Mouse (Mus musculus) Muller cell, postnatal 12 days (primary cell): ENCODE results near the gene Rragc.
"Not testable (repeated sequence)": the region's sequence is repeated elsewhere in the genome, so short reads cannot be mapped to it uniquely, and the experiment has no call there.

ENCODE experiments used
- DNase-seq: peaks from one replicate; pipeline ENCODE4 v3.0.0-alpha.2; 2015; ENCODE audit errors: inconsistent ontology term

Rragc gene

DNA sequence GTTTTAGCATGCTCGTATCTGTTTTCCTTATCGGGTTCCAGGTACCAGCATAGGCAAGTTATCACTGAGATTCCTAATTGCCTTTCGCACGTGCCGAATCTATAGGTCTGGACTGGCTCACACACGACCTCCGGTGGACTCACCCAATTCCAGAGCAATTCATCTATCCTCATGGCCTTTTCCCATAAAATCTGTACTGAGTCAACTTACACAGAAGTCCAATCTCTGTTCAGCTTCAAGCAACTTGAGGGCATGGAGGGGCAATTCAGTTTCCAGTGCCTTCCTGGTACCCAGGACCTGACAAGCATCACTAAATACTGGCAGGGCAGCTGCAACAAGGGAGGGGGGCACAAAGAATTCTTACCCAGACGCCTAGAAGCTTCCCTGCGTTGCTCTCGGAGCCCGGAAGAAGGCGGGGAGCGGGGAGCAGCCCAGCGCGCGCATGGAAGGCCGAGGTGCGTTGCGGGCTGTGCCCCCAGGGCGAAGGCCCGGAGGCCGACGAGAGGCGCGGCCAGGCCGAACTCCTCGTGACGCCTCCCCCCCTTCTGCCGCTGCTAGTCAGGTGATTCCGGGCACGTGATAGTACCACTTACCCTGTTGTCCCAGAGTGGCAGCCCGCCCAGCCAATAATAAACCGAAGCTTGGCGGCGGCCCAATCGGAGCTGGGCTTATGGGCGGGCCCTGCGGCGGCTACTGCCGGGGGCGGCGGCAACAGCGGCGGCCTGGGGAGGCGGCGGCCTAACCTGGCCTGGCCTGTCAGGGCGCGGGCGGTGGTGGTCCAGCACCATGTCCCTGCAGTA, at the start of gene Rragc:
TSS of gene Rragc (plus strand) at position 699 of the 800 bp plus-strand sequence.
- peak; percentile 99 for DNase-seq

DNA sequence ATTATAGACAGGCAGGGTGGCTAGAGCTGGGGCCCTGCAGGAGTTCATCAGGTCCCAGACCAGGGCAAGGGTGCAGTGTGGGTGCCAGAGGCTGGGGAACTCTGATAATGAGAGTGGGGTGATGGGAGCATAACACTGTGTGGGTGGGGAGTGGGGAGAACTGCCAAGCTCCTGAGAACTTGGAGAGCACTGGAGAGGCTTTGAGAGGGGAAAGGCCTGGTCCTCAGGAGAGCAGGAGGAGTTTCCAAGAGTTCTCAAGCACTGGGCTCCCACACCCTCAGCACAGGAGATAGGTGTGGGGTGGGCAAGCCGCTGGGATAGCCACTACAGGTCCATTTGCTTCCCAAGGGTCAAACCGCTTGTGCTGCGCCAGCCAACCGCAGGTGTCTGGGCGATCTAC, 23.5 kb upstream of the Rragc start:
- DNase-seq, result no peak

DNA sequence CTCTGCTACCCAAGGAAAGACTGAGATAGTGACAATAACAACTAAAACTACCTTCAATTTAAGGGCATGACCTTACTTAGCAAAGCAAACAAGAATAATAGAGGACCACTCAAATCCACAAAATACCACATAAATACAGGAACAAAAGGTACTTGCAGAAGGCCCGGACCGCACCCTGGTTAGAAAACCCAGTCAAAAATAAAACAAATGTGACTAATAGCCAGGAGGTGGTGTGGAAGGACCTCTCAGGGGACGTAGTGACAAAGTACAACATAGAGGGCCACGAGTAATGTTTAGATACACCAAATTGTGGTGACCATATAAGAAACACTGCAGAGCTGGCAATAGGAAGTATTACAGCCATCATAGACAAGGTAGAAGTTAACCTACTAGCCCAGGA, 23.0 kb upstream of the Rragc start:
- DNase-seq, result no peak

DNA sequence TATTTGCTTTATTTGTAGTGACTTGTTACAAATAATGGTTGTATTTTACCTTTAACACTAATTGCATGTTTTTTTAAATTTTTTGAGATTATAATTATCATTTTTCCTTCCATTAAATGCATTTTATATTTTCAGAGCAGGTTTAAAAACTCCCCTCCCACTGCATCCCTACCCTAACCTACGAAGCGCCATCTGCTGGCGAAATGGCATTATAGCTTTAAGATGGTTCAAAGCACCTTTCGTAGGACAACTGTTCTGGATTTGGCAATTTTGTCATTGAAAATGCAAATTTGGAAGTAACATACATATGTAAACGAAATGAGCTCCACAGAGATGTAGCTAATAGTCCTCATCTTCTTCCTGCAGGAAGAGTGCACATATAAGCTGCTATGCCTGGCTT, 18.6 kb upstream of the Rragc start:
- peak; percentile 28 for DNase-seq

DNA sequence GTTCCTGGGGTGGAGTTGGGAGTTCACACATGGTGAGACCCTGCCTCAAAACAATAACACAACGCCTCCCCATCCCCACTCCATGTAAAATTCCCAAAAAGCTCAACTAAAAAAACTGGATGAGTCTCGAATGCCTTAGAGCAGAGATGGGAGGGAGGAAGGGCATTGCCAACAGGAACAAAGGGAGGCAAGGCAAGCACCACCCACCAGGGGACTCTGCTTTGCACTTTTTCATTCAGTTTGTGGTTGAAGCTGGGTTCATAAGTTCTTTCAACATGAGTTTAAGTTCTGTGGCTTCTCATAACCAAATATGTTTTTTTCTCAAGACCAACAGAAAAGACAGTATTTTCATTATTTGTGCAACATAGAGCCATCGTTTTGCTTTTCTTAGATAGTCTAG, 13.8 kb upstream of the Rragc start:
- DNase-seq, result no peak

DNA sequence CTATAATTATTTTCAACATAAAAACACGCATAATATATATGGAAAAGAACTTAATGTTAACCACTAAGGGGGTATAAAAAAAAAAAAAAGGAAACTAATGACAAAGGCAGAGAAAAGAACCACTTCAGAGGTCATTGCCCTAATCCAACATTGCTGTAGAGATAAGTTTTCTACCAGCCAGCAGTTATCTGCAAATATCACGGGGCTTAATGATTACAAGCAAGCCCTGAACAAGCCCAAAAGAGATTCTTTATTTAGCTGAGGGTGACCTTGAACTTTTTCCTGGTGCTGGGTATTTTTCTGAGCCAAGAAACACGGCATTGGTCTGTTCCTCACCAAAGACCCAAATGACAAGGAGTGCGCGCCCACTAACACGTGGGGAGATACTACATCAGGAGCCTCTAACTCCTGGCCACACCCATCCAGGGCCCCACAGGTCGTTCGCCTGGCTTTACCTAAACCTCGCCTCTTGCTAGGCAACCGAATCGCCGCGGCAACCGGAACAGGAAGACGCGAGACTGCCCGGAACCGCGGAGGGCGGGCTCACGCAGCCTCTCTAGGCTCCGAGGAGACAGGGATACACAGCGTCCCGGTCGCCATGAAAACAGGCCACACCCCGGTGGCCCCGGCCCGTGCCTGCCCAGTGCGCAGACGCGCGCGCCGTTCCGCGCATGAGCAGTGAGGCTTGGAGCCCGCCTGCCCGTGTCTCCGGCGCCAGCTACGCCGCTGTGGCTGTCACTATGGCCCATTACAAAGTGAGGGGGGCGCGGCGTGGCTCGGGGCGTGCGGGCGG, 12.7 kb upstream of the Rragc start, which contains the start of gene Mycbp:
TSS of gene Mycbp (plus strand) at position 500 of the 793 bp plus-strand sequence.
- DNase-seq, result peak; percentile 99

DNA sequence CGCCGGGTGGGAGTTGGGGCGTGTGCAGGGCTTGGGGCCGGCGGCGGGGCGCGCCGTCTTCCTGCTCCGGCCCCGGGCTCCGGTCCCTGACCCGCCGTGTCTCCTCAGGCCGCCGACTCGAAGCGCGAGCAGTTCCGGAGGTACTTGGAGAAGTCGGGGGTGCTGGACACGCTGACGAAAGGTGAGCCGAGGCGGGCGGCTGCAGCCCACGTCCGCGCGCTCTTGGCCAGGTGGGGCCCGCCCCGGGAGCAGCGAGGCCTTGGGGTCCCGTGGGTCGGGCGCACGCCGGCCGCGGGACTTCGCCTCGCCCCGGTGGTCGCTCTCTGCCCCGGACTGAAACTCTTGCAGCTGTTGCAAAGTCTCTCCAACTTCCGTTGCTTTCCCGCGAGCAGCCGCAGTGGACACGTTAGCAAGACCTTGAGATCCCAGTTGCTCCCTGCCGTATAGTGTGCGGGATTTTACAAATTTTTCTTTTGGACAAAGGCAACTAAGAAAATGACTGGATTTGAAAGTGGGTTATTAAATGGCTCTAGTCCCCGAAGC, 12.0 kb upstream of the Rragc start:
- DNase-seq, result no peak

DNA sequence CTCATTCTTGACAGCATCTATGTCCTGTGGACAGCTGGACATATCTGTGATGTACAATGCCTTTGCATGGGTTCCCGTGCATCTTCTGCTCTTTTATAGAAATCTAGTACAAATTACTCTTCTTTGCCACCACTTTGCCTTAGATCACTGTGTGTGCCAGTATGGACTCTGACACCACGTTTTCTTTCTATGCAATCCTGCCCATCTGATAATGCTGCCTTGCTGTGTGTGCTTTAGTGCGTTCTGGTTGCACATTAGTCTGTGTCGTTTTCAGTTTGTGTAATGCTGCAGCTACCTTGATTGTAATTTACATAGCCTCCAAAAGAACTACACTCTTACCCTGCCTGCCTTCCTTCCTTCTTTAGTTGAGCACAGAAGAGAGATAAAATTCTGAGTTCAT, 5.7 kb upstream of the Rragc start:
- no peak for DNase-seq

DNA sequence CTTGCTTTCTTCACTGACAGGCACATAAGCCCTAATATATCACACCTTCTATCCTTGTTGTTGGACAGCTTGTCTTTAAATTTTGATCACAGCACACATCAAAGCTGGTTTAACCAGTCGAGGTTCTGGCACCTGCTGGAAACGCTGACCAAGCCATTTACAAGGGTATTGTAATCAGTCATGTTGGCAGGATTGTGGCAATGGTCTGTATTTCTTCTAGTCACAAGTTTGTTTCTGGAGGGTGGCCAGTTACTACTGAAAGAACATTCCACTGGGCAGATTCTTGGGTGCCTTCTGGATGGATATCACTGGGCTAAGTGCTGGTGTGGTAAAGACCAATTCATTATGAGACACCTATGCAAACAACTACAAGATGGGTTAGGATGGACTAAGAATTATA, 4.8 kb upstream of the Rragc start:
- DNase-seq, result peak; percentile 36

DNA sequence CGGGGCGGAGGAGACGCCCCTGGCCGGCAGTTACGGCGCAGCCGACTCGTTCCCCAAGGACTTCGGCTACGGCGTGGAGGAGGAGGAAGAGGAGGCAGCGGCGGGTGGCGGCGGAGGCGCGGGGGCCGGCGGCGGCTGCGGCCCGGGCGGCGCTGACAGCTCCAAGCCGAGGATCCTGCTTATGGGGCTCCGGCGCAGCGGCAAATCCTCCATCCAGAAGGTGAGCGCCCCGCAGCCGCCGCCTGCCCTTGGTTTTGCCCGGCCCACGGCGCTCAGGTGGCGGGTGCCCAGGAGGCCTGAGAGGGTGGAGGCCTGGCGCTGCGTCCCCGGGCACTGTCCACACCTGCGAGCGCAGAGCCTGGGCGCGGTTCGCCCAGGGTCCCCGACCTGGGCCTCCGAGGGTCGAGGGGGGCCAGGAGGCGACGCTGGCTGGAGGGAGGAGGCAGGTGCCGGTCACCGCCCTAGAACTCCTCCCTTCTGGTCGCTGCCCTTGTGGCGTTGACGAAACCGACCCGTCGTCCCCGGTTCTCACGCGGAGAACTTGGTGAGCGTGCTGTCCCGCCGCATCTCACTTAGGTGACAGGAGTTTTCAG, 398 bp downstream of the Rragc start, which contains the start of gene 4930535I16Rik:
TSS of gene 4930535I16Rik (minus strand) at position 475 of the 593 bp plus-strand sequence.
- DNase-seq, result peak; percentile 46

DNA sequence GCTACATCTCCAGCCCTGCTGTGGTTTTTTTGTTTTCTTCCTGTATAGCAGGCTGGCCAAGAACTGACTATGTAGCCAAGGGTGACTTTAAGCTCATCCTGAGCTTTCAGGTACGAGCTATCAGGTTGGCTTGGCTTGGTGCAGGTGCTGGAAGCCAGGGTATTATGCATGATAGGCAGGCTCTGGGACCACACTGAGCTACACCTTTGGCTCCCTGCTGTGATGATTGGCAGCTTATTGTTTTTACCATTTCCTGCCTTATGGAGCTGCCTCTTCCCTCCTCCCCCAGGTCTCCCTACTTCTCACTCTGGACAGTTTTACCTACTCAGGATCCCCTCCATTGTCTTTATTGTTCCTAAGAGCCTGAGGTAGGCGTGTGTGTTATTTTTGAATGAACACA, 1.6 kb downstream of the Rragc start:
- DNase-seq, result no peak

DNA sequence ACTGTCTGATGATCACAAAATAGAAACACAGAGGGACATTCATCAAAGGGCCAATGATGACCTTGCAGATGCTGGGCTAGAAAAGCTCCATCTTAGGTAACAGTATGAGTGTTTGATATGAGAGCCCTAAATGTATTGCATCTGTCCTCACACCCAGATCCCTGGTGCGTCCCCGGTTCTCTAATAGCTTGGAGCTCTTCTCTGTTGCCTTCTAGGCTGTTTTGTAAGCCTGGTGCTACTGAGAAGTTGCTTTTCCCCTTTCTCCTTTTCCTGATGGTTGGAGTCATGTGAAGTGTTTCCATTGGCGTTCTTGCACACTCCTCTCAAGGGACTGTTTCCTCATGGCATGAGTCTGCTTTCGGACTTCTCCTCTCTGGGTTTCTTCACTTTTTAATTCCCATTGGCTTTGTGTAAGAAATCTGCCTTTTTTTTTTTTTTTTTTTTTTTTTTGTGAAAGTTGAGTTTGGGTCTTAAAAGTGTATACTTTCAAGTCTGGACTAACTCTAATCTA, 3.9 kb downstream of the Rragc start:
- DNase-seq, result no peak

DNA sequence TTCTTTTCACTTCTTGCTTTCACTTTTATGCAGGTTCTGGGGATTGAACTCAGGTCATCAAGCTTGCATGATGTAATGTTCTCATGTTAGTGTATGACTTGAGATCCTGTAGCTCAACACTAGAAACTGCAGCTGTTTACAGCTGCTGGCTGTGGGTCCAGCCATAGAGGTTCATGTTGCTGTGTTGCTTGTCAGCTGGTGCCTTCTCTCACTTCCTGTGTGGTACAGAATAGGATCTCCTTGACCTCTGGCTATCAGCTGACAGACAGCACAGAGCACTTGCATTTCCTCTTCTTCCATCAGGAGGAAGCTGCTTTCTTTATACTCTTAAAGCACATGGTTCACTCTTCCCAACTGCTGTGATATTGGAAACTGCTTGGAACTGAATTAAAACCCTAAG, 10.7 kb downstream of the Rragc start:
- DNase-seq, result no peak

DNA sequence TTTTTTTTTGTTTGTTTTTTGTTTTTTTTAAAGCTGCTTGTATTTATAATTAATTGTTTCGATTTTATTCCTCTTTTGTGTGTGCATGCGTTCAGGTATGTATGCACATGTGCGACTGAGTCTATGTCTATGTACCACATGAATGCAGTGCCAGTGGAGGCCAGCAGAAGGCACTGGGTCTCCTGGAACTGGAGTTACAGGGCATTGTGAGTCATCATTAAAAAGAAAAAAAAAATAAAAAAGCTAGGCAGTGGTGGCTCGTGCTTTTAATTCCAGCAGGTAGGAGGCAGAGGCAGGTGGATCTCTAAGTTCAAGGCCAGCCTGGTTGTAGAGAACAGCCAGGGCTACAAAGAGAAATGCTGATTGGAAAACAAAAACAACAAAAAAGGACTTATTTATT, 12.7 kb downstream of the Rragc start:
- DNase-seq, result no peak

DNA sequence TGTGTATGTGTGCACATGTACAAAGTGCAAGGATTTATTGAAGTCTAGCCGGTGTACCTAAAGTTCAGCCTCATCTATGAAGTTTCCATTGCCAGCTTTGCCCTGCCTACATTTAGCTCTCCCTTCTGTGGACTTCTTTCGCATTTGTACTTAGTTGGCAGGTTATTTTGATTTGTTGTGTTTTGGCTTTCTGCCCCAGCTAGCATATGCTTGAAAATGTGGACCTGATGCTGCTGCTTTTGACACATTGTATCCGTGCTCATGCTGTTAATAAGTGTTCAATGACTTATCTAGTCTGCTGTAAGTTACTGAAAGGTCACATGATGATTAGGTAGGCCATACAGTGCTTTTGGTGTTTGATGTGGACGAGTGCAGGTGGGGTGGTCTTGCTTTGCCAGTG, 17.1 kb downstream of the Rragc start:
- DNase-seq, result no peak

DNA sequence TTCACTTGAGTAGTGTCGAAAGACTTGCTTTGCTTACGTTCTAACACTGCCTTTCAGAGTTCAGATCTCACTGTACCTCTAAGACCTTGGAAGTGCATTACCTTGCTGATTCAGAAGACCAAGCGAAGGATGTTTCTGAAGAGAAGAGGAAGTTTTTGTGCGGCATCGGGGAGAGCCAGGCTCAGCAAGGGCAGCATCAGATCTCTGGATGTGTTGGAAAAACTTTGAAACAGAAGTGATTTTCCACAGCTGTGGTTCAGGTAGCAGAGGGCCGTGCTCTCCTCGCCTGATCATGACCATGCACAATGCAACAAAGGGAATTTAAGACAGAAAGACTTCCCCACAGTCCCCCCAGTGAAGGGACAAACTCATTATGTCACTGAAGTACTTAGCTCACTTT, 18.8 kb downstream of the Rragc start:
- no peak for DNase-seq

DNA sequence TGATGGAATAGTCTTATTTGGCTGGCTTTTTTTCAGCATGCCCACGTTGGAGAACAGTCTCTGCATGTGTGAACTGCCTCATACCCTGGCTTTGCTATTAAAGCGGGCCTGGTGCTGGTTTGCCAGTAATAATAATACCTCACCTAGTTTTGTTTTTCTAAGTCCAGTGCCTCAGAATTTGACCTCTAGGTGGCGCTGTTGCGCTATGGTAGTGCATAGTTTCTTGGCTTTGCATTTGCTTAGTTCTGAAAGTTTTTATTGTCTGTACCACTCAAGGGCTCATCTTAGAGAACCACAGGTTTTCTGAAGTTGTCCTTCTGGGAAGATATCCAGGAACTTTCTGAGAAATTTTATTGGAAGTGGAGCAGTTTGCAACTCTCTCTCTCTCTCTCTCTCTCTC, 22.6 kb downstream of the Rragc start:
- DNase-seq, result peak; percentile 54

DNA sequence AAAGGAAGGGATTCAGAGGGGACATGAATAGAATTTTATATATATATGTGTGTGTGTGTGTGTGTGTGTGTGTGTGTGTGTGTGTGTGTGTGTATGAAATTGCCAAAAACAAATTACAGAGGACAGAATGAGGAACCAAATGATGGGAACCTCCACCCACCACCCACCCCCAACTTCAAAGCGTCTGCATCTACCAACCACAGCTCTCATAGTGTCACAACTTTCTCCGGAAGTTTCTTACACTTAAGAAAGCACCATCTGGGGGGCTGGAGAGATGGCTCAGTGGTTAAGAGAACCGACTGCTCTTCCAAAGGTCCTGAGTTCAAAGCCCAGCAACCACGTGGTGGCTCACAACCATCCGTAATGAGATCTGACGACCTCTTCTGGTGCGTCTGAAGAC, 23.6 kb downstream of the Rragc start:
- DNase-seq, result not testable (repeated sequence)

DNA sequence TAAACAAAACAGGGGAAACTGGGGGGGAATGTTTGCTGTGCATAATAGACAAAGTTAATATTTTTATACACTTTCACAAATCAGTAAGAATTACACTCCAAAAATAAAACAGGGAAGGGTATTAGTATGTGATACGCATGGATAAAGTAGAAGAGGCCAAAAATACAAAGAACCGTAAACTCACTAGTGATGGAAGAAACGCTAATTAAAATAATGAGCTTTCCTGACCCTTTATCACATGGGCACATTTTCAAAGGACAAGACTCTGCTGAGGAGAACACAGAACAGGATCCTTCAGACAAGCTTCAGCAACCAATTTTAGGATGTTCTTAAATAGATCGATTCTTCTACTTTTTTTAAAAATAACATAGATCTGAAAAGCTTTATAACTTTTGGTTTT, 29.5 kb downstream of the Rragc start:
- DNase-seq, result no peak

DNA sequence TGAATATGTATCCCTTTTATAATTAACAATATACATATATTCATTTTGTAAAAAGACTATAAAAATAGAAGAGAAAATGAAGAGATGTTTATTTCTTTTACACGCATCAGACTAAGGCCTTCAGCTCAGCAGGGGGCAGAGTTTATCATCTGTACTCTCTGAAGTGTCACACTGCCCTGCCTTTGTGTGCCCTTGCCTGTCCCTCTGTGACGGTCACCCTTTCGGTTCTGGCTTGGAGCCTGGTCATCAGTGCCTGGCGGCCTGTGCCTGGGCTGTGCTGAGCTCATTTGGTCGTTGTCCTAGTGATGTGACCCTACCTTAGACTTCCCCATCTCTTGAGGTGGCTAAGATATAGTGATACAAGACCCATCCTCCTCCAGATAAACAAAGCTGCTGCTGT, 29.9 kb downstream of the Rragc start:
- no peak for DNase-seq

DNA sequence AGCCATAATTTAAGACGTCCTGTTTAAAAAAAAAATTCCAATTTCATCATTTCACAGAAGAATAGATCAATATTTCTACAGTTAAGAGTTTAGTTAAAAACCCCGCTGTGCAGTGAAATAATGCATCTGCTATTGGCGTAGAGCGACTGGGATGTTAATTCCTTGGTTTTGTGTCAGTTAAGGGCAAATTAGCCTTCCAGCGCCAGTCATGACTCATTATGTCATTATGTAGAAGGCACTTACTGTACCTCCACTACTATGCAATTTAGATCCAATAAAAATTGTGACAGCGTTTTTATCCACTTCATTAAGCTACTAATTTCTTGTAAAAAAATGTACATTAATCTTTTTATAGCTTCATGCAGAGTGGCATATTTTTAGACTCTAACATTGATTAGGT, 31.7 kb downstream of the Rragc start:
- no peak for DNase-seq

DNA sequence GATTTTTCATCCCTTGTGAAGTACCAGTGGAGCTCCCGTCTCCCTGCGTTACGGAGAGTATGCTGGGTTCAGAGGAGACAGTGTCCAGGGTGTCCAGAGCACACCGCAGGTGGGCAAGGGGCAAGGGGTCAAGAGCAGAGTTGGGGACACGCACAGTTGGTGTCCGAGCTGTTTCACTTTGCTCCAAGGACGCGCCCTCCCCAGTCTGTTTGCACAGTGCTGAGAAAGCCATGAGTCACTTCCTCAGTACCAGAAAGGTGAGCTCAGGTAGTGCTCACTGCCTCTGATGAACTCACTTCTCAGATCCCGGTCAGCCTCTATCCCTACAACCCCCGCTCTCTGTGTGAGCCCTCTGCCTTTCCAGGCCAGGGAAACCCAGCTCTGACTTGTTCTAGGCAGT, 32.4 kb downstream of the Rragc start:
- no peak for DNase-seq
